Mouse (Mus musculus): ENCODE measurements around the gene Rhbdf2. TPM values are rescaled to one million over a fixed set of nuclear protein-coding genes. Genes with fewer than 3 reads are reported as not detected.
"Not testable (repeated sequence)": the region's sequence is repeated elsewhere in the genome, so short reads cannot be mapped to it uniquely, and the experiment has no call there.

Gene Rhbdf2
- total RNA-seq, 2 experiments from 2014 or later = 1.6 to 1.9 TPM

- peak in 1 of 2 experiments; percentile 25 for DNase-seq (ENCODE audit: low spot score in 2 of 2)
These were observed 17.6 kb upstream of the Rhbdf2 start for GRCm38 (mm10) chr11:116644225-116645112.

- DNase-seq (ENCODE audit: low spot score in 2 of 2) = peak in 1 of 2 experiments; percentile 35
These were observed 16.9 kb upstream of the Rhbdf2 start for GRCm38 (mm10) chr11:116643579-116644224.

- peak; percentile 94 to 97 for DNase-seq (ENCODE audit: low spot score in 2 of 2)
These were observed 16.1 kb upstream of the Rhbdf2 start for GRCm38 (mm10) chr11:116642681-116643578.

DNA sequence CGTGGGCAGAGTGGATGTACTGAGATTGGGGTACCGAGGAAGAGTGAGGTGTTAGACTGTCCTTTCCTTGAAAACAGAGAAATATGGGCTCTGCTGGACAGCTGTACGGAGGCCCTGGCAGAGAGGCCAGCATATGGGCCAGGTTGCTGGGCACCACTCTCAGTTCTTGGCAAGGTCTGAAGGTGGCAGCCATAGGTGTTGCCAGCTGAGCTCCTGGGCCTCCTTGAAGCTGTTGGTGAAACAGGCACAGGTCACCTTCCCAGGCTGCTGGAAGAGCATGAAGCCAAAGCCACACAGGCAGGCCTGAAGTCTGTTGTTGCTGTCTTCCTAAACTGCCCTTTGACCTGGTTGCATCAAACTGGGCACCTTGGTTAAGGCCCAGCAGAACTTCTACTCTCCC, 14.9 kb upstream of the Rhbdf2 start:
- DNase-seq (ENCODE audit: low spot score in 2 of 2) = no peak

- DNase-seq (ENCODE audit: low spot score in 2 of 2) = no peak
These were observed 14.3 kb upstream of the Rhbdf2 start for GRCm38 (mm10) chr11:116641168-116641567.

DNA sequence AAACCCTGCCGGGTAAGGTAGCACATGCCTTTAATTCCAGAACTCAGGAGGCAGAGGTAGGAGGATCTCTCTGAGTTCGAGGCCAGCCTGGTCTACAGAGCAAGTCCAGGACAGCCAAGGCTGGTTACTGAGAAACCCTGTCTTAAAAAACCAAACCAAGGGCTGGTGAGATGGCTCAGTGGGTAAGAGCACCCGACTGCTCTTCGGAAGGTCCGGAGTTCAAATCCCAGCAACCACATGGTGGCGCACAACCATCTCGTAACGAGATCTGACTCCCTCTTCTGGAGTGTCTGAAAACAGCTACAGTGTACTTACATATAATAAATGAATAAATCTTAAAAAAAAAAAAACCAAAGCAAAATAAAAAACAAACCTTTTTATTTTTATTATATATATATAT, 9.8 kb upstream of the Rhbdf2 start:
- DNase-seq (ENCODE audit: low spot score in 2 of 2) = not testable (repeated sequence)

GRCm38 (mm10) chr11:116632962-116633361, 6.1 kb upstream of the Rhbdf2 start:
- no peak for DNase-seq (ENCODE audit: low spot score in 2 of 2)

DNA sequence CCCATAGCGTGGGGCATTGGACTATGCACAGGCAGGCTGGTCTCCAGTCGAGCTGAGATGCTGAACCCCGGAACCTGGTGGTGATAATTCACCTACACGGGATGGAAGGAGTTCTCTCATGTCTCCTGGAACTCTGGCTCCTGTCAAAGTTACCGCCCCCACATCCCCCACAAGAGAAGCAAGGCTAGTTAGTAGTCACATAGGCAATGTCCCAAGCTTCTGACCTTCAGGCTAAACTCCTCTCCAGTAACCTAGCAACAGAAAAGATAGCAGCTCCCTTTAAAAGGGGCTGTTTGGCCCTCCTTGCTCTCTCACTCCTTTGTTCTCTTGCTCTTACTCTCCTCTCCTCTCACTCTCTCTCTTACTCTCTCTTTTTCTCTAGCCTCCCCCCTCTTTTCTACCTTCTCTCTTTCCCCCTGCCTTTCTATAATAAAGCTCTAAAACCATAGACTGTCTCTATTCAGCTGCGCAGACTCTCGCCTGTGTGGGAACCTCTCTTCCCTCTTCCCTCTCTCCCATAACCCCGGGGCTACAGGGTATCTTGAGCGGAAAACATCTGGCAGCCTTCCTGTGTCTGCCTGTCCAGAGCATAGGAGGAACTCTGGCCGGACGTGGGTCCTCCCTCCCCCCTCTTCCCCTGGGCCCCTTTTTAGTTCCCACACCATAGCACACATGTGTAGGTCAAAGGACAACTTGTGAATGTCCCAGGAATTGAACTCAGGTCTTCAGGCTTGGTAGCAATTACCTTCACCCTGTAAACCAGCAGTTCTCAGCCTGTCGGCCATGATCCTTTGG, 3.5 kb upstream of the Rhbdf2 start:
- DNase-seq (ENCODE audit: low spot score in 2 of 2) = no peak

- DNase-seq (ENCODE audit: low spot score in 2 of 2) = no peak
These were observed 2.7 kb upstream of the Rhbdf2 start for GRCm38 (mm10) chr11:116629472-116629871.

DNA sequence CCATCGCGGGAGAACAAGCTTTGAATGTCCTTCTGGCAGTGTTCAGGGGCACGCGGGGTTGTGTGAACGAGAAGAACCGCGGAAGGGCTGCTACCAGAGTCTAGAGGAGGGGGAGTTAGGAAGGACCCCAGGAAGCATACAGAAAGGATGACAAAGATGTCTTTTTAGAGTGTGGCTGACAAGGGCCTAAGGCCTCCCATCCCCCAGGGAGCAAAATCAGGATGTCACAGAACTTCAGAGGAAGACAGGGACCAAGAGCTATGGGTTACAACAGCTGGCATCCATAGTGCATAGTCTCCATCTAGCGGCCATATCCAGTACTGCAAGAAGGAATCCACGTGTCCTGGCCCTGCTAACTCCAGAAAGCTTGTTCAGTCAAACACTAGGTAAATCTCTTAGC, 1.9 kb upstream of the Rhbdf2 start:
- peak; percentile 89 to 95 for DNase-seq (ENCODE audit: low spot score in 2 of 2)

GRCm38 (mm10) chr11:116627072-116628020, 527 bp upstream of the Rhbdf2 start:
- no peak for DNase-seq (ENCODE audit: low spot score in 2 of 2)

DNA sequence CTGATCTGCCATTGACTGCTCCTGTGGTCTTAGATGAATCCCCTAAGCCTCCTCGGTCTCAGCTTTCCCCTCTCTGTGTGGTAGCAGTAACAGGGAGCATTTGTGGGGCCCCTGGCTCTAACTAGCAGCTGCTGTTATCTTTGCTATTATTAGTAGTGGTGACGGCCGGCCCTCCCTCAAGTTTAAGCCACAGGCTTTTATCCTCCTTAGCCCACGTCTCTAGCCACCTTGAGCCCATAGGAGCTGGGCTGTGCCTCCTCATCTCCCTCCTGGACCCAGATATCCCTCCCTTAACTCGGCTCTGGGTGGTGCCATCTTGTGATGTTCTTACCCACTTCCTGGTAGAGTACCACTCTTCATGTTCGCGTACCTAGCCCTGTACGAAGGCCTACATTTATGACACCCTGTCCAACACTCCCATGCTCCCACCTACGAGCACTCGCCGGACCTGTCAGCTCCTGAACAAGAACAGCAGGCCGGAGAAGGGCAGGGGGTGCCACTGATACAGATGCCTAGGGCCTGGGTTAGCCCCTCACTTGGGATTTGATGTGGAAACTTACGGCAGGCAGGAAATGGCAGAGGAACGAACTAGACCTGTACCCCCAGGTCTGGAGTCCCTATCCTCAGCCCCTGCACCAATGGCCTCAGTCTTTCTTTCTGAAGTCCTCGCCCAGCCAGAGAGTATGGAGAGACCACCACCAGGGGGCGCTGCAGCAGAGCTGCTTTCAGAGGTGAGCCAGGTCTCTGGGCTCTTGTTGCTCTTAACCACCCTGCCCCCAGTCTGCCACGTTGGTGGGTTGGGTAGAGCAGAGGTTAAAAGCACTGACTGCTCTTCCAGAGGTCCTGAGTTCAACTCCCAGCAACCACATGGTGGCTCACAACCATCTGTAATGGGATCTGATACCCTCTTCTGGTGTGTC, 1.5 kb downstream of the Rhbdf2 start:
- peak in 1 of 2 experiments; percentile 47 for DNase-seq (ENCODE audit: low spot score in 2 of 2)

- peak in 1 of 2 experiments; percentile 24 for DNase-seq (ENCODE audit: low spot score in 2 of 2)
These were observed 2.5 kb downstream of the Rhbdf2 start for GRCm38 (mm10) chr11:116624131-116624832.

DNA sequence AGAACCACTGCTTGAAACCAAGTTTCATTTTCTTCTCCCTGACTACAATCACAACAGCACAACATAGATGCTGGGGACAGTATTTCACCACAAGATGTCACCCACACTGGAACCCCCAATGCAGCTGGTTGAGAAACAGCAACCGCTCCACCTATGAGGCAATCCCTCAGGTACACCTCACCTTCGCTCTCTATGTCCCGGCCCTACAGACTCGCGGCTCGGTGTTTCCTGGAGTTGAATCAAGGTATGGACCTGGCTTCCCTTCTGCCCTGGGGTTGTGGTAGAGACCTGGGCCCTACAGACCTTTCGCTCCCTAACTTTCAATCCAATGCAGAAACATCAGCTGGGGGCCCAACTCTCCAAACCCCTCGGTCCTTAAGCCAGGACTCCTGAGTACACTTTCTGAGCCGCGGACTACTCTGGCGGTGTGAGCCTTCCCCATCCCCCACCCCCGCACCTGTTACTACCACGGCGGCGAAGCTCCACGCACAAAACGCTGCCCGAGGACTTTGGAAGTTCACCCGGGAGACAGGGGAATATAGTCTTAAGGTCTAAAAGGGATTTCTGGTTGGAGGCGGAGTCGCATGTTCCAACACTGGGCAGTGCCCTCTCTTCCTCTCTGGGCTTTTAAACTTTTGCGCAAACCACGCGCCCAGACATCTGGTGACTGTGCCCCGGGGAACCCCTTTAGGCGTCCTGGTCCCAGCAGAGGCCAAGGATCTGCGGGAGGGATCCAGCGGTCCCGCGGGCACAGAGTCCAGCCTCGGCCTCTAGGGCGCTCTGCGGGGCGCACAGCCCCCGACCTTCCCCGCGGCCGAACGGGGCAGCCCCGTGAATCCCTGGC, 3.3 kb downstream of the Rhbdf2 start:
- DNase-seq (ENCODE audit: low spot score in 2 of 2) = no peak

DNA sequence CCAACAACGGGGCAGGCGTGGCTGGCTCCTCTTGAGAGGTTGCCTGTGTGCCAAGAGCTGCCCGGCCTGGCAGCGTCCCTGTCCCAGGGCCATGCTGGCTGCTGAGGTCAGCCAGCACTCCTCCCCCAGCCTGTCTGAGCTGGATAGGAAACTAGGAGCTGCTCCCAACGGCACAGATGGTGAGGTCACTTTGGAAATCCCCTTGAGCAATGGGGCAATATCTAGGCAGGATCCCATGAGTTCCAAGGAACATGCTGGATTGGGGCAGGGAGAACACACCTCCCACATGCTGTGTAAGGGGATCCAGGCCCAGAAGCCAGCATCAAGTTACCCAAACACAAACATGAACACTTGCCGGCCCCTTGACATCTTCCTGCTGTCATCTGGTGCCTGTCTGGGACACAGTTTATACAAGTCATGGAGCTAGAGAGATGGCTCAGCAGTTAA, 5.5 kb downstream of the Rhbdf2 start:
- no peak for DNase-seq (ENCODE audit: low spot score in 2 of 2)

GRCm38 (mm10) chr11:116620559-116621253, 6.1 kb downstream of the Rhbdf2 start:
- DNase-seq (ENCODE audit: low spot score in 2 of 2) = no peak

Measured in left cerebral cortex, adult 18-20 months (tissue).